Mouse (Mus musculus): ENCODE results near the gene Clec4n.
"Not testable (repeated sequence)": the region's sequence is repeated elsewhere in the genome, so short reads cannot be mapped to it uniquely, and the experiment has no call there.

Gene Clec4n

DNA sequence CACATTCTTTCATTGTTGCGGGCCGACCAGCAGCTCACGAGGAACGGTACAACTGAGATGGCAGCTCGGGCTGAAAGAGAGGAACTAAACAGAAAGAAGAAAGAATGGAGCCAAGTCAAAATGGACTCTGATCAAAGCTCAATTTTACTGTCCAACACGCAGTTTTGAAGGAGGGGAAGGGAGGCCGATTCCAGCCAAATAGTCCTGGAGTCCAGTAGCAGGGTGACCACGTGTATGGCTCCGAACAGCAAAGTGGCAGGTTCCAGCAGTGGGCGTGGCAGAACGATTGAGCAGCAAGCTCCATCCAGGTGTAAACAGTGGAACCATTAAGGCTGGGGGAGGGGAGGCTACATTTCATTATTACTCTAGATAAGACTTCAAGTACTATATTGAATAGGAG, 63.9 kb downstream of the Clec4n start:
- DNase-seq = not testable (repeated sequence)

Data from thymus, postnatal 25 days (tissue).